Mouse (Mus musculus) hindbrain, embryonic 11.5 days (tissue): ENCODE measurements at regions not wholly inside any gene's neighbourhood (a gene's known extent, or its start where the extent isn't known, plus 50 kb on each side); places are given as distances from the start of the nearest gene placed in this dataset.

ENCODE experiments used
- ATAC-seq: fragments of 200-750 bp; cut with Nextera tagmentation; 2 replicates; pipeline ENCODE4 v1.8.0; 2017; ENCODE audit warnings: mild to moderate bottlenecking, moderate TSS enrichment, moderate library complexity; ENCODE audit not compliant: low FRiP score
- DNase-seq: peaks from one replicate; pipeline ENCODE4 v3.0.0-alpha.2; 2015; ENCODE audit warnings: low spot score
- H3K27ac ChIP-seq: fragments of 300-500 bp; sonication (generic); 2 replicates; pipeline ENCODE4 v1.5.1; 2014; ENCODE audit warnings: mild to moderate bottlenecking, low read depth, low read length
- H3K27me3 ChIP-seq: fragments of 300-500 bp; sonication (generic); 2 replicates; pipeline ENCODE4 v1.6.1; 2014; ENCODE audit warnings: mild to moderate bottlenecking, low read length, moderate library complexity, mixed read lengths; ENCODE audit not compliant: control insufficient read depth, insufficient read depth
- H3K36me3 ChIP-seq: fragments of 300-500 bp; sonication (generic); 2 replicates; pipeline ENCODE4 v1.6.1; 2014; ENCODE audit warnings: mild to moderate bottlenecking, low read length, moderate library complexity, mixed read lengths; ENCODE audit not compliant: control insufficient read depth, insufficient read depth
- H3K4me1 ChIP-seq: fragments of 300-500 bp; sonication (generic); replicated peaks from 2 replicates; pipeline ENCODE4 v1.6.1; 2014; ENCODE audit warnings: low read length, mixed read lengths; ENCODE audit not compliant: control insufficient read depth, insufficient read depth
- H3K4me2 ChIP-seq: fragments of 300-500 bp; sonication (generic); replicated peaks from 2 replicates; pipeline ENCODE4 v1.6.1; 2014; ENCODE audit warnings: mild to moderate bottlenecking, low read depth, low read length
- H3K4me3 ChIP-seq: fragments of 300-500 bp; sonication (generic); 2 replicates; pipeline ENCODE4 v1.5.1; 2014; ENCODE audit warnings: low read depth, low read length
- H3K9ac ChIP-seq: fragments of 300-500 bp; sonication (generic); 2 replicates; pipeline ENCODE4 v1.6.1; 2014; ENCODE audit warnings: low read depth, low read length
- H3K9me3 ChIP-seq: fragments of 300-500 bp; sonication (generic); 2 replicates; pipeline ENCODE4 v1.6.1; 2016; ENCODE audit warnings: low read length; ENCODE audit not compliant: control insufficient read depth
- WGBS: fragments of 180-500 bp; shearing (Covaris S2); extraction: QIAGEN DNeasy Blood & Tissue Kit; methylation state at CpG from one replicate; pipeline ENCODE4 v1.1.7; 2014; 5-methylcytosine and 5-hydroxymethylcytosine counted together

GRCm38 (mm10) chr7:68559440-68560343 lies 189.3 kb downstream of the Arrdc4 start:
- 79% methylated on average over 15 of the region's 15 CpGs for whole genome bisulfite sequencing
- Histone ChIP-seq H3K4me3 (no peak overlapping the region), H3K4me2 (no peak overlapping the region), H3K9ac (no peak overlapping the region), H3K36me3 (no peaks in the 10 kb centered on the region), H3K9me3 (no peaks in the 10 kb centered on the region), H3K4me1 (no peaks in the 10 kb centered on the region), H3K27ac (no peak overlapping the region), H3K27me3 (no peaks in the 10 kb centered on the region)
- ATAC-seq, result no peak
- DNase-seq, result no peak

- H3K4me2 ChIP-seq, result no peak overlapping the region
- WGBS, result 34% methylated on average over 3 of the region's 3 CpGs
- no peaks in the 10 kb centered on the region for H3K4me1 ChIP-seq
- no peaks in the 10 kb centered on the region for H3K36me3 ChIP-seq
- no peak overlapping the region for H3K4me3 ChIP-seq
- no peak overlapping the region for H3K27ac ChIP-seq
- H3K27me3 ChIP-seq, result no peaks in the 10 kb centered on the region
- no peak overlapping the region for H3K9ac ChIP-seq
- DNase-seq, result peak; percentile 7
- ATAC-seq, result no peak
- H3K9me3 ChIP-seq, result no peaks in the 10 kb centered on the region
Observed at GRCm38 (mm10) chr7:68550330-68550729, 198.7 kb downstream of the Arrdc4 start.

GRCm38 (mm10) chr7:68548176-68548575 lies 200.9 kb downstream of the Arrdc4 start:
- Histone ChIP-seq H3K27ac (no peak overlapping the region), H3K9ac (no peak overlapping the region), H3K4me2 (no peak overlapping the region), H3K4me3 (no peak overlapping the region), H3K27me3 (no peaks in the 10 kb centered on the region), H3K36me3 (no peaks in the 10 kb centered on the region), H3K4me1 (no peaks in the 10 kb centered on the region), H3K9me3 (no peaks in the 10 kb centered on the region)
- DNase-seq (no peak), ATAC-seq (no peak)

GRCm38 (mm10) chr7:68544136-68544535 lies 204.9 kb downstream of the Arrdc4 start:
- DNase-seq (no peak), ATAC-seq (no peak)
- no peaks in the 10 kb centered on the region for H3K27me3 ChIP-seq
- no peaks in the 10 kb centered on the region for H3K9me3 ChIP-seq
- no peaks in the 10 kb centered on the region for H3K4me1 ChIP-seq
- no peaks in the 10 kb centered on the region for H3K36me3 ChIP-seq
- H3K4me2 ChIP-seq, result no peak overlapping the region
- no peak overlapping the region for H3K27ac ChIP-seq
- H3K4me3 ChIP-seq, result no peak overlapping the region
- WGBS, result 72% methylated on average over 11 of the region's 11 CpGs
- H3K9ac ChIP-seq, result no peak overlapping the region

- DNase-seq (no peak), ATAC-seq (no peak)
- no peak overlapping the region for H3K4me2 ChIP-seq
- H3K4me3 ChIP-seq, result no peak overlapping the region
- no peaks in the 10 kb centered on the region for H3K27me3 ChIP-seq
- H3K4me1 ChIP-seq, result no peaks in the 10 kb centered on the region
- no peak overlapping the region for H3K9ac ChIP-seq
- no peaks in the 10 kb centered on the region for H3K9me3 ChIP-seq
- no peaks in the 10 kb centered on the region for H3K36me3 ChIP-seq
- WGBS, result 92% methylated on average over 6 of the region's 6 CpGs
- no peak overlapping the region for H3K27ac ChIP-seq
Observed at GRCm38 (mm10) chr7:68509096-68509495, 235.5 kb downstream of the Fam169b start.

- DNase-seq, result no peak
- no peak for ATAC-seq
- Histone ChIP-seq H3K27me3 (no peaks in the 10 kb centered on the region), H3K4me2 (no peak overlapping the region), H3K36me3 (no peaks in the 10 kb centered on the region), H3K4me3 (no peak overlapping the region), H3K4me1 (no peaks in the 10 kb centered on the region), H3K9me3 (no peaks in the 10 kb centered on the region), H3K9ac (no peak overlapping the region), H3K27ac (no peak overlapping the region)
- WGBS, result 80% methylated on average over 6 of the region's 6 CpGs
Observed at GRCm38 (mm10) chr7:68491143-68491810, 217.6 kb downstream of the Fam169b start.

- no peak overlapping the region for H3K9ac ChIP-seq
- no peaks in the 10 kb centered on the region for H3K9me3 ChIP-seq
- WGBS, result 92% methylated on average over 3 of the region's 3 CpGs
- H3K4me2 ChIP-seq, result no peak overlapping the region
- DNase-seq (no peak), ATAC-seq (no peak)
- H3K4me3 ChIP-seq, result no peak overlapping the region
- no peaks in the 10 kb centered on the region for H3K27me3 ChIP-seq
- no peaks in the 10 kb centered on the region for H3K4me1 ChIP-seq
- H3K36me3 ChIP-seq, result no peaks in the 10 kb centered on the region
- H3K27ac ChIP-seq, result no peak overlapping the region
Observed at GRCm38 (mm10) chr7:68486676-68487075, 213.0 kb downstream of the Fam169b start.

- H3K9ac ChIP-seq, result no peak overlapping the region
- ATAC-seq, result no peak
Observed at GRCm38 (mm10) chr7:68482553-68482952, 208.9 kb downstream of the Fam169b start.

GRCm38 (mm10) chr7:68480770-68481169 lies 207.1 kb downstream of the Fam169b start:
- no peak overlapping the region for H3K9ac ChIP-seq
- DNase-seq (peak; percentile 81), ATAC-seq (no peak)
- H3K27me3 ChIP-seq, result no peaks in the 10 kb centered on the region
- H3K36me3 ChIP-seq, result no peaks in the 10 kb centered on the region
- no peak overlapping the region for H3K4me2 ChIP-seq
- no peak overlapping the region for H3K4me3 ChIP-seq
- no peak overlapping the region for H3K27ac ChIP-seq
- no peaks in the 10 kb centered on the region for H3K9me3 ChIP-seq
- H3K4me1 ChIP-seq, result no peaks in the 10 kb centered on the region
- 34% methylated on average over 7 of the region's 7 CpGs for WGBS

More at GRCm38 (mm10) chr7:68482553-68482952, 208.9 kb downstream of the Fam169b start:
- H3K27ac ChIP-seq, result no peak overlapping the region
- no peak overlapping the region for H3K4me3 ChIP-seq
- no peaks in the 10 kb centered on the region for H3K9me3 ChIP-seq
- H3K4me2 ChIP-seq, result no peak overlapping the region
- H3K36me3 ChIP-seq, result no peaks in the 10 kb centered on the region
- H3K27me3 ChIP-seq, result no peaks in the 10 kb centered on the region
- no peaks in the 10 kb centered on the region for H3K4me1 ChIP-seq
- WGBS, result 67% methylated on average over 10 of the region's 10 CpGs
- DNase-seq, result no peak
